In genomic region chr5:140604386-140604785, GRCm38 (mm10) we compare ENCODE assay signal across 24 mouse cellular contexts. TPM values are rescaled to one million over a fixed set of nuclear protein-coding genes. Genes with fewer than 3 reads are reported as not detected.
A peak's percentile ranks its signal among the peaks of the same experiment; 100 is the strongest.
DNase-seq lines count a peak whose midpoint lies in the region; ATAC-seq lines count a peak whose summit lies in the region.
"Had no signal": no experiment of that assay in that cellular context is flagged by ENCODE, and none has a peak within 500 bp of the region (broad histone marks: within the 10 kb centered on the region; RNA-seq: fewer than 3 reads in every experiment).

No protein-coding gene starts in this region.

- 59% methylated on average over 8 of the region's 8 CpGs for WGBS in embryonic facial prominence, embryonic 14.5 days
- WGBS in embryonic facial prominence, embryonic 10.5 days = 82% methylated on average over 8 of the region's 8 CpGs
- 52% methylated on average over 8 of the region's 8 CpGs for WGBS in kidney, embryonic 15.5 days
- WGBS in midbrain, embryonic 10.5 days = 86% methylated on average over 8 of the region's 8 CpGs
- 82% methylated on average over 8 of the region's 8 CpGs for WGBS in midbrain, embryonic 15.5 days

- peak; percentile 62 for DNase-seq in embryonic facial prominence, embryonic 14.5 days (ENCODE audit: low spot score)
- no peak for DNase-seq in embryonic facial prominence, embryonic 10.5 days (ENCODE audit: low spot score)
- no peak for DNase-seq in kidney, postnatal 36 days
- no peak for DNase-seq in midbrain, embryonic 10.5 days (ENCODE audit: low spot score)
- DNase-seq in B cell, adult 2 months = no peak
- DNase-seq: adrenal gland, postnatal 36 days; cerebellum, adult 11-12 months; cerebellum, postnatal 14 days; kidney, adult 9 months; layer of hippocampus, postnatal 36 days; lung, postnatal 4 days; thymus, postnatal 25 days had no signal

- no peak overlapping the region for H3K9ac ChIP-seq in embryonic facial prominence, embryonic 14.5 days (ENCODE audit: low read depth, low read length)
- no peak overlapping the region for H3K9ac ChIP-seq in kidney, embryonic 15.5 days
- H3K9ac ChIP-seq in midbrain, embryonic 15.5 days = no peak overlapping the region
- H3K9ac ChIP-seq: embryonic facial prominence, embryonic 15.5 days; hindbrain, embryonic 14.5 days; limb, embryonic 13.5 days; liver, embryonic 15.5 days; neural tube, embryonic 12.5 days had no signal

- ATAC-seq in embryonic facial prominence, embryonic 14.5 days (ENCODE audit: low read depth) = no peak
- ATAC-seq in kidney, embryonic 15.5 days (replicated peaks; ENCODE audit: low FRiP score) = no peak
- no peak for ATAC-seq in midbrain, embryonic 15.5 days (replicated peaks)
- ATAC-seq: activated CD4-positive, CD25-positive, alpha-beta regulatory T cell, adult 4 months had no signal

- H3K36me3 ChIP-seq in embryonic facial prominence, embryonic 14.5 days (ENCODE audit: control insufficient read depth, insufficient read depth, low read length) = no peaks in the 10 kb centered on the region
- H3K36me3 ChIP-seq in embryonic facial prominence, embryonic 10.5 days (replicated peaks) = no peaks in the 10 kb centered on the region
- no peaks in the 10 kb centered on the region for H3K36me3 ChIP-seq in kidney, embryonic 15.5 days
- H3K36me3 ChIP-seq in midbrain, embryonic 10.5 days = peaks cover 3% of the 10 kb centered on the region; the same call in 1 of the 2 replicates
- no peaks in the 10 kb centered on the region for H3K36me3 ChIP-seq in midbrain, embryonic 15.5 days (replicated peaks)
- H3K36me3 ChIP-seq: embryonic facial prominence, embryonic 15.5 days; limb, embryonic 13.5 days; liver, embryonic 15.5 days; neural tube, embryonic 12.5 days had no signal

- no peak overlapping the region for H3K4me3 ChIP-seq in embryonic facial prominence, embryonic 14.5 days (ENCODE audit: low read depth, low read length)
- H3K4me3 ChIP-seq in embryonic facial prominence, embryonic 10.5 days = no peak overlapping the region
- no peak overlapping the region for H3K4me3 ChIP-seq in kidney, embryonic 15.5 days (replicated peaks)
- H3K4me3 ChIP-seq in midbrain, embryonic 10.5 days = no peak overlapping the region
- no peak overlapping the region for H3K4me3 ChIP-seq in midbrain, embryonic 15.5 days
- H3K4me3 ChIP-seq: embryonic facial prominence, embryonic 15.5 days; limb, embryonic 13.5 days; liver, embryonic 15.5 days; neural tube, embryonic 12.5 days had no signal

- peaks cover 27% of the 10 kb centered on the region for H3K27me3 ChIP-seq in embryonic facial prominence, embryonic 14.5 days (replicated peaks; ENCODE audit: control insufficient read depth, insufficient read depth, low read length)
- peaks cover 54% of the 10 kb centered on the region for H3K27me3 ChIP-seq in embryonic facial prominence, embryonic 10.5 days (replicated peaks; ENCODE audit: low read depth, poor library complexity, severe bottlenecking)
- H3K27me3 ChIP-seq in kidney, embryonic 15.5 days = peaks cover 7% of the 10 kb centered on the region; the same call in 1 of the 2 replicates
- peaks cover 47% of the 10 kb centered on the region for H3K27me3 ChIP-seq in midbrain, embryonic 10.5 days (ENCODE audit: low read depth, poor library complexity, severe bottlenecking)
- H3K27me3 ChIP-seq in midbrain, embryonic 15.5 days (replicated peaks) = peaks cover 9% of the 10 kb centered on the region
- H3K27me3 ChIP-seq: neural tube, embryonic 12.5 days had no signal

- H3K9me3 ChIP-seq in embryonic facial prominence, embryonic 14.5 days (ENCODE audit: control insufficient read depth, low read length) = no peaks in the 10 kb centered on the region
- H3K9me3 ChIP-seq in embryonic facial prominence, embryonic 10.5 days = peaks cover 2% of the 10 kb centered on the region; the same call in 1 of the 2 replicates
- no peaks in the 10 kb centered on the region for H3K9me3 ChIP-seq in kidney, embryonic 15.5 days (replicated peaks)
- no peaks in the 10 kb centered on the region for H3K9me3 ChIP-seq in midbrain, embryonic 10.5 days (replicated peaks)
- H3K9me3 ChIP-seq in midbrain, embryonic 15.5 days = no peaks in the 10 kb centered on the region
- H3K9me3 ChIP-seq: embryonic facial prominence, embryonic 15.5 days; limb, embryonic 13.5 days; liver, embryonic 15.5 days; neural tube, embryonic 12.5 days had no signal

- H3K4me1 ChIP-seq in embryonic facial prominence, embryonic 14.5 days (ENCODE audit: control insufficient read depth, insufficient read depth, low read length) = peaks cover 38% of the 10 kb centered on the region
- H3K4me1 ChIP-seq in embryonic facial prominence, embryonic 10.5 days = peaks cover 72% of the 10 kb centered on the region
- peaks cover 87% of the 10 kb centered on the region for H3K4me1 ChIP-seq in kidney, embryonic 15.5 days
- peaks cover 72% of the 10 kb centered on the region for H3K4me1 ChIP-seq in midbrain, embryonic 10.5 days
- peaks cover 28% of the 10 kb centered on the region for H3K4me1 ChIP-seq in midbrain, embryonic 15.5 days

- no peak overlapping the region for H3K4me2 ChIP-seq in embryonic facial prominence, embryonic 14.5 days (ENCODE audit: low read depth, low read length)
- no peak overlapping the region for H3K4me2 ChIP-seq in kidney, embryonic 15.5 days
- no peak overlapping the region for H3K4me2 ChIP-seq in midbrain, embryonic 15.5 days
- H3K4me2 ChIP-seq: embryonic facial prominence, embryonic 15.5 days; hindbrain, embryonic 14.5 days; limb, embryonic 13.5 days; liver, embryonic 15.5 days; midbrain, embryonic 11.5 days; neural tube, embryonic 12.5 days had no signal

- no peak overlapping the region for H3K27ac ChIP-seq in embryonic facial prominence, embryonic 14.5 days (replicated peaks; ENCODE audit: low read depth, low read length)
- no peak overlapping the region for H3K27ac ChIP-seq in embryonic facial prominence, embryonic 10.5 days (replicated peaks)
- H3K27ac ChIP-seq in kidney, embryonic 15.5 days = peak overlapping the region; percentile 95
- H3K27ac ChIP-seq in midbrain, embryonic 10.5 days (replicated peaks) = 0 out of 2 replicates have a peak overlapping the region, but pooled peaks have one; percentile 28
- no peak overlapping the region for H3K27ac ChIP-seq in midbrain, embryonic 15.5 days
- H3K27ac ChIP-seq: embryonic facial prominence, embryonic 15.5 days; hindbrain, embryonic 14.5 days; limb, embryonic 13.5 days; liver, embryonic 15.5 days; neural tube, embryonic 12.5 days had no signal

RNA-seq across cellular contexts. Expression of gene Lfng, which starts 2.7 kb away (rescaled TPM):
- 24.6 and 27.9 TPM in 2 replicates for polyA plus RNA-seq in embryonic facial prominence, embryonic 14.5 days (2014; fragmentation: Nextera tagmentation; extraction: Ambion mirVana)
- polyA plus RNA-seq in embryonic facial prominence, embryonic 10.5 days (2016; fragmentation: Nextera tagmentation; extraction: Ambion mirVana) = 11.7 and 14.9 TPM in 2 replicates
- 32.3 and 34.5 TPM in 2 replicates for polyA plus RNA-seq in kidney, embryonic 15.5 days (2015; fragmentation: Nextera tagmentation; extraction: Ambion mirVana)
- polyA plus RNA-seq in midbrain, embryonic 10.5 days (2016; fragmentation: Nextera tagmentation; extraction: Ambion mirVana) = 43.7 and 50.8 TPM in 2 replicates
- 20.4 and 21.8 TPM in 2 replicates for polyA plus RNA-seq in midbrain, embryonic 15.5 days (2015; fragmentation: Nextera tagmentation; extraction: Ambion mirVana)

RNA-seq across cellular contexts. Expression of gene Grifin, which starts 39.5 kb away (rescaled TPM):
- not detected in 2 replicates for polyA plus RNA-seq in embryonic facial prominence, embryonic 14.5 days (2014; fragmentation: Nextera tagmentation; extraction: Ambion mirVana)
- polyA plus RNA-seq in embryonic facial prominence, embryonic 10.5 days (2016; fragmentation: Nextera tagmentation; extraction: Ambion mirVana) = not detected in 2 replicates
- 0.45 TPM in 1 of 2 replicates, not detected in the other for polyA plus RNA-seq in kidney, embryonic 15.5 days (2015; fragmentation: Nextera tagmentation; extraction: Ambion mirVana)
- 0.62 and 0.63 TPM in 2 replicates for polyA plus RNA-seq in midbrain, embryonic 10.5 days (2016; fragmentation: Nextera tagmentation; extraction: Ambion mirVana)
- polyA plus RNA-seq in midbrain, embryonic 15.5 days (2015; fragmentation: Nextera tagmentation; extraction: Ambion mirVana) = 0.41 TPM in 1 of 2 replicates, not detected in the other
- polyA plus RNA-seq: embryonic facial prominence, embryonic 15.5 days; forebrain, embryonic 11.5 days; hindbrain, embryonic 14.5 days; intestine, embryonic 14.5 days; limb, embryonic 13.5 days; midbrain, embryonic 11.5 days; neural tube, embryonic 12.5 days; testis, adult 2 months had no signal

RNA-seq across cellular contexts. Expression of gene Ttyh3, which starts 44.4 kb away (rescaled TPM):
- polyA plus RNA-seq in embryonic facial prominence, embryonic 14.5 days (2014; fragmentation: Nextera tagmentation; extraction: Ambion mirVana) = 47.5 and 50.5 TPM in 2 replicates
- 33.4 and 35.5 TPM in 2 replicates for polyA plus RNA-seq in embryonic facial prominence, embryonic 10.5 days (2016; fragmentation: Nextera tagmentation; extraction: Ambion mirVana)
- polyA plus RNA-seq in kidney, embryonic 15.5 days (2015; fragmentation: Nextera tagmentation; extraction: Ambion mirVana) = 32.3 and 39.9 TPM in 2 replicates
- 28.6 and 36.2 TPM in 2 replicates for polyA plus RNA-seq in midbrain, embryonic 10.5 days (2016; fragmentation: Nextera tagmentation; extraction: Ambion mirVana)
- 80.3 and 84.2 TPM in 2 replicates for polyA plus RNA-seq in midbrain, embryonic 15.5 days (2015; fragmentation: Nextera tagmentation; extraction: Ambion mirVana)

Comparison
In these comparisons a context has a peak if more than half of its experiments do, and no peak if none do; other contexts are left out.
1. H3K27ac ChIP-seq: peak in kidney, embryonic 15.5 days (single experiment) and midbrain, embryonic 10.5 days (single experiment); none in embryonic facial prominence, embryonic 14.5 days (single experiment), embryonic facial prominence, embryonic 10.5 days (single experiment) and midbrain, embryonic 15.5 days (single experiment).